ENCODE assay signal across 13 mouse cellular contexts in genomic region chr15:51503341-51503740, GRCm38 (mm10).
DNase-seq lines count a peak whose midpoint lies in the region; ATAC-seq and TF ChIP-seq lines count a peak whose summit lies in the region.
"Had no signal": no experiment of that assay in that cellular context is flagged by ENCODE, and none has a peak within 500 bp of the region (broad histone marks: within the 10 kb centered on the region; RNA-seq: fewer than 3 reads in every experiment).

No protein-coding gene starts in this region.

- no peak for TF ChIP-seq CTCF in gastrocnemius, adult 2 months (IDR thresholded peaks at IDR 0.05)
- TF ChIP-seq CTCF in stomach, postnatal 0 days (IDR thresholded peaks at IDR 0.05; ENCODE audit: low read depth) = no peak

- no peak for DNase-seq in gastrocnemius, adult 2 months
- no peak for DNase-seq in gastrocnemius, adult 18-20 months (ENCODE audit: low spot score)
- peak; percentile 31 for DNase-seq in neural tube, embryonic 10.5 days (ENCODE audit: extremely low spot score, low spot score)
- DNase-seq in limb, embryonic 10.5 days (ENCODE audit: low spot score) = peak; percentile 58
- no peak for DNase-seq in stomach, postnatal 0 days (ENCODE audit: low spot score)
- DNase-seq in cerebellum, postnatal 25 days = no peak
- no peak for DNase-seq in urinary bladder, postnatal 25 days (ENCODE audit: low spot score)
- DNase-seq: layer of hippocampus, adult 9-11 months; liver, postnatal 0 days had no signal

- no peak overlapping the region for H3K4me2 ChIP-seq in neural tube, embryonic 15.5 days
- H3K4me2 ChIP-seq in stomach, postnatal 0 days (replicated peaks; ENCODE audit: low read depth) = peak overlapping the region; percentile 12

- H3K4me1 ChIP-seq in neural tube, embryonic 15.5 days = no peaks in the 10 kb centered on the region
- peaks cover 44% of the 10 kb centered on the region for H3K4me1 ChIP-seq in limb, embryonic 10.5 days
- H3K4me1 ChIP-seq in stomach, postnatal 0 days (replicated peaks; ENCODE audit: control insufficient read depth, insufficient read depth) = no peaks in the 10 kb centered on the region

- TF ChIP-seq EP300 in stomach, postnatal 0 days (optimal IDR thresholded peaks at IDR 0.05) = no peak

- H3K9ac ChIP-seq in neural tube, embryonic 15.5 days (replicated peaks) = no peak overlapping the region
- no peak overlapping the region for H3K9ac ChIP-seq in stomach, postnatal 0 days (ENCODE audit: low read length)
- H3K9ac ChIP-seq: liver, postnatal 0 days; neural tube, embryonic 13.5 days had no signal

- ATAC-seq in neural tube, embryonic 15.5 days (ENCODE audit: low FRiP score) = no peak
- ATAC-seq in stomach, postnatal 0 days (ENCODE audit: low FRiP score, low TSS enrichment) = no peak
- ATAC-seq: liver, postnatal 0 days; Patski had no signal

- no peak overlapping the region for H3K27ac ChIP-seq in gastrocnemius, adult 2 months
- no peak overlapping the region for H3K27ac ChIP-seq in neural tube, embryonic 15.5 days (replicated peaks)
- peak overlapping the region; percentile 87 for H3K27ac ChIP-seq in limb, embryonic 10.5 days
- no peak overlapping the region for H3K27ac ChIP-seq in stomach, postnatal 0 days (replicated peaks)
- H3K27ac ChIP-seq: neural tube, embryonic 13.5 days had no signal

- WGBS in neural tube, embryonic 15.5 days = 65% methylated on average over 8 of the region's 8 CpGs
- WGBS in limb, embryonic 10.5 days = 13% methylated on average over 8 of the region's 8 CpGs
- 24% methylated on average over 8 of the region's 8 CpGs for WGBS in stomach, postnatal 0 days

- intact Hi-C loops in gastrocnemius, adult 2 months (cut with DNase I) = no loop called here

- H3K4me3 ChIP-seq in gastrocnemius, adult 2 months = peak overlapping the region; percentile 26
- no peak overlapping the region for H3K4me3 ChIP-seq in neural tube, embryonic 15.5 days (replicated peaks)
- no peak overlapping the region for H3K4me3 ChIP-seq in limb, embryonic 10.5 days
- no peak overlapping the region for H3K4me3 ChIP-seq in stomach, postnatal 0 days (ENCODE audit: low read depth, low read length)
- H3K4me3 ChIP-seq: erythroblast, embryonic 14.5 days; neural tube, embryonic 13.5 days had no signal

- H3K36me3 ChIP-seq in neural tube, embryonic 15.5 days = no peaks in the 10 kb centered on the region
- no peaks in the 10 kb centered on the region for H3K36me3 ChIP-seq in limb, embryonic 10.5 days
- H3K36me3 ChIP-seq in stomach, postnatal 0 days (ENCODE audit: control insufficient read depth, insufficient read depth, low read length) = no peaks in the 10 kb centered on the region
- H3K36me3 ChIP-seq: neural tube, embryonic 13.5 days had no signal

- H3K9me3 ChIP-seq in neural tube, embryonic 15.5 days (replicated peaks) = no peaks in the 10 kb centered on the region
- no peaks in the 10 kb centered on the region for H3K9me3 ChIP-seq in limb, embryonic 10.5 days (replicated peaks)
- no peaks in the 10 kb centered on the region for H3K9me3 ChIP-seq in stomach, postnatal 0 days (ENCODE audit: control insufficient read depth, low read length)
- H3K9me3 ChIP-seq: neural tube, embryonic 13.5 days had no signal

- H3K27me3 ChIP-seq in neural tube, embryonic 15.5 days (replicated peaks) = no peaks in the 10 kb centered on the region
- H3K27me3 ChIP-seq in limb, embryonic 10.5 days (ENCODE audit: low read depth, poor library complexity, severe bottlenecking) = no peaks in the 10 kb centered on the region
- no peaks in the 10 kb centered on the region for H3K27me3 ChIP-seq in stomach, postnatal 0 days (ENCODE audit: control insufficient read depth, insufficient read depth, low read length)
- H3K27me3 ChIP-seq: neural tube, embryonic 13.5 days had no signal

Comparison
In these comparisons a context has a peak if more than half of its experiments do, and no peak if none do; other contexts are left out.
1. DNase-seq: peak in neural tube, embryonic 10.5 days (single experiment) and limb, embryonic 10.5 days (single experiment); none in gastrocnemius, adult 2 months (single experiment), gastrocnemius, adult 18-20 months (single experiment), stomach, postnatal 0 days (single experiment), cerebellum, postnatal 25 days (0 of 2) and urinary bladder, postnatal 25 days (single experiment).